Mouse (Mus musculus) stomach, postnatal 0 days (tissue): ENCODE data around the gene Evi5.

Source experiments
- CTCF ChIP-seq: IDR thresholded peaks from 2 replicates; pipeline ENCODE4 v1.5.1; 2016; ENCODE audit warnings: antibody characterized with exemption, low read depth, mild to moderate bottlenecking, moderate library complexity
- EP300 ChIP-seq: optimal IDR thresholded peaks from 2 replicates; pipeline ENCODE3; 2016; ENCODE audit warnings: antibody characterized with exemption

DNA sequence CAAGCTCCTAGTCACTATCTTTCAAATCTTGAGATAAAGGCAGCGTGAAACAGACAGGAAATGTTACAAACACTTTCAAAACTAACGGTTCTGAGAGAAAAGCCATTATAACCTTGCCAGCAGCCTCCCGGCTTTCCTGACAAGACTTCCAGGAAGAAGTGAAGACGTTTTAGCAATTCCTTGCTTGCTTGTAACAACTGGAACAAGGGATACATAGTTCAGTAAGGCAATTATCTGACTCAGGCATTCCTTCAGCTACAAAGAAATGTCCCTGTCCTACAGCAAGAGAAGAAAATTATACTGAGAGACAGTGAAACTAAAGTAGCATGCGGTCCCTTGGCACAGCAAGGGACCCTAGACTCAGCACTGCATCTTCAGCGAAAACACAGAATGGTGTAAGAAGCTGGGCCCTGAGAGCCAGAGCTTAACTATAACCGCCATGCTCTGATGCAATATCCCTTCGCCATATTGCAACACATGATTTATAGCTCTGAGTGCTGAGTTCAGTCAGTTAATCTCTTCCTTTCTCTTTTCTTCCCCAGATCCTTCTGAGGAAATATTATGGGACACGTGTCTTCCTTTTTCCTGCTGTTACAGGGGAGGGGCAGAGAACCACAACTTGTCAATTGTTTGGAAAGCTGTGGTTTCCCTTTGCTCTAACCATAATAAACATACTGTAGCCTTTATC lies 125.5 kb downstream of the Evi5 start:
- no peak for TF ChIP-seq CTCF
- TF ChIP-seq EP300, result no peak
